Mouse (Mus musculus) small intestine, adult 2 months (tissue): ENCODE data around the gene Mblac2. TPM values are rescaled to one million over a fixed set of nuclear protein-coding genes. Genes with fewer than 3 reads are reported as not detected.
A peak's percentile ranks its signal among the peaks of the same experiment; 100 is the strongest.

Source experiments
- H3K27ac ChIP-seq: fragments of 200-500 bp; 2 replicates; pipeline ENCODE4 v1.5.1; 2012; ENCODE audit warnings: low read depth, low read length, control low read depth, inconsistent platforms; ENCODE audit not compliant: insufficient read depth
- H3K27me3 ChIP-seq: fragments of 200-500 bp; 2 replicates; pipeline ENCODE4 v1.6.1; 2012; ENCODE audit warnings: mild to moderate bottlenecking, moderate library complexity, low read length, inconsistent platforms; ENCODE audit not compliant: control insufficient read depth, insufficient read depth
- H3K36me3 ChIP-seq: fragments of 200-500 bp; 2 replicates; pipeline ENCODE4 v1.6.1; 2012; ENCODE audit warnings: mild to moderate bottlenecking, low read length, control low read depth, inconsistent platforms; ENCODE audit not compliant: control insufficient read depth, insufficient read depth
- H3K4me1 ChIP-seq: fragments of 200-500 bp; 2 replicates; pipeline ENCODE4 v1.6.1; 2012; ENCODE audit warnings: low read length, inconsistent platforms, mixed read lengths; ENCODE audit not compliant: control insufficient read depth, insufficient read depth, insufficient read length
- H3K4me3 ChIP-seq: fragments of 200-500 bp; 2 replicates; pipeline ENCODE4 v1.5.1; 2012; ENCODE audit warnings: low read depth, mild to moderate bottlenecking, control low read depth, inconsistent platforms, low read length, moderate library complexity
- CTCF ChIP-seq: fragments of 200-500 bp; IDR thresholded peaks from 2 replicates; pipeline ENCODE4 v1.5.1; 2012; ENCODE audit warnings: low read depth, mild to moderate bottlenecking, control low read depth, inconsistent platforms, low read length, moderate library complexity, mixed read lengths; ENCODE audit not compliant: insufficient replicate concordance, insufficient read length; ENCODE audit errors: extremely low read depth
- POLR2A ChIP-seq: fragments of 200-500 bp; IDR thresholded peaks from 2 replicates; pipeline ENCODE4 v1.6.1; 2012; ENCODE audit warnings: low read depth, mild to moderate bottlenecking, control low read depth, inconsistent platforms, low read length, moderate library complexity
- WGBS: fragments of 180-500 bp; shearing (Covaris S2); methylation state at CpG from one replicate; pipeline ENCODE4 v1.1.7; 2018; 5-methylcytosine and 5-hydroxymethylcytosine counted together
- polyA plus RNA-seq: library from polyadenylated mRNA; depleted of rRNA; stranded (reverse); fragments of >200 nt; gene quantifications from 2 replicates; pipeline ENCODE4 v1.2.3, GENCODE M21; 2012

Mblac2 gene
- polyA plus RNA-seq, 1 experiment: 1.0 TPM

- WGBS: 75% methylated on average over 5 of the region's 5 CpGs
- Histone ChIP-seq H3K36me3 (no peaks in the 10 kb centered on the region), H3K27ac (no peak overlapping the region), H3K4me3 (no peak overlapping the region), H3K27me3 (no peaks in the 10 kb centered on the region; the same call in 1 of the 2 replicates), H3K4me1 (no peaks in the 10 kb centered on the region)
- TF ChIP-seq POLR2A: no peak
- no peak for TF ChIP-seq CTCF
Observed at GRCm38 (mm10) chr13:81757058-81757660, 46.0 kb downstream of the Mblac2 start.

- Histone ChIP-seq H3K4me1 (no peaks in the 10 kb centered on the region), H3K27ac (no peak overlapping the region), H3K4me3 (no peak overlapping the region), H3K27me3 (no peaks in the 10 kb centered on the region; the same call in 1 of the 2 replicates), H3K36me3 (no peaks in the 10 kb centered on the region)
- TF ChIP-seq POLR2A (no peak), CTCF (no peak)
- 29% methylated on average over 3 of the region's 3 CpGs for WGBS
Observed at GRCm38 (mm10) chr13:81760379-81760778, 49.2 kb downstream of the Mblac2 start.

- no peak overlapping the region for H3K4me3 ChIP-seq
- no peak for TF ChIP-seq POLR2A
- TF ChIP-seq CTCF: no peak
- no peaks in the 10 kb centered on the region for H3K36me3 ChIP-seq
- 33% methylated on average over 14 of the region's 14 CpGs for WGBS
- H3K27me3 ChIP-seq: no peaks in the 10 kb centered on the region; the same call in 1 of the 2 replicates
- H3K27ac ChIP-seq: no peak overlapping the region
- H3K4me1 ChIP-seq: no peaks in the 10 kb centered on the region
Observed at GRCm38 (mm10) chr13:81761566-81762186, 50.5 kb downstream of the Mblac2 start.

GRCm38 (mm10) chr13:81764173-81764572, 53.0 kb downstream of the Mblac2 start:
- 65% methylated on average over 5 of the region's 5 CpGs for WGBS
- Histone ChIP-seq H3K4me3 (no peak overlapping the region), H3K27ac (no peak overlapping the region), H3K27me3 (no peaks in the 10 kb centered on the region), H3K4me1 (no peaks in the 10 kb centered on the region), H3K36me3 (no peaks in the 10 kb centered on the region)
- TF ChIP-seq CTCF (no peak), POLR2A (no peak)

- no peaks in the 10 kb centered on the region for H3K4me1 ChIP-seq
- no peaks in the 10 kb centered on the region for H3K36me3 ChIP-seq
- H3K4me3 ChIP-seq: no peak overlapping the region
- no peak overlapping the region for H3K27ac ChIP-seq
- 78% methylated on average over 7 of the region's 7 CpGs for WGBS
- no peaks in the 10 kb centered on the region for H3K27me3 ChIP-seq
- peak; percentile 75; the same call in 1 of the 2 replicates for TF ChIP-seq CTCF
- no peak for TF ChIP-seq POLR2A
Observed at GRCm38 (mm10) chr13:81767038-81767659, 56.0 kb downstream of the Mblac2 start.

- Histone ChIP-seq H3K4me3 (no peak overlapping the region), H3K27ac (no peak overlapping the region), H3K4me1 (no peaks in the 10 kb centered on the region), H3K27me3 (no peaks in the 10 kb centered on the region), H3K36me3 (no peaks in the 10 kb centered on the region)
- WGBS: 74% methylated on average over 3 of the region's 3 CpGs
- TF ChIP-seq POLR2A (no peak), CTCF (no peak)
Observed at GRCm38 (mm10) chr13:81776217-81776616, 65.1 kb downstream of the Mblac2 start.

GRCm38 (mm10) chr13:81782475-81782874, 71.3 kb downstream of the Mblac2 start:
- Histone ChIP-seq H3K4me1 (peaks cover 3% of the 10 kb centered on the region; the same call in 1 of the 2 replicates), H3K36me3 (peaks cover 4% of the 10 kb centered on the region), H3K27ac (peak overlapping the region; percentile 7; the same call in 1 of the 2 replicates), H3K27me3 (no peaks in the 10 kb centered on the region), H3K4me3 (peak overlapping the region; percentile 77)
- WGBS: 13% methylated on average over 9 of the region's 9 CpGs
- TF ChIP-seq POLR2A (no peak), CTCF (no peak)
